Mouse (Mus musculus): ENCODE data around the gene Sf3b5. TPM values are rescaled to one million over a fixed set of nuclear protein-coding genes. Genes with fewer than 3 reads are reported as not detected.

The Sf3b5 gene
- polyA plus RNA-seq (2015; fragmentation: Nextera tagmentation; extraction: Ambion mirVana), result 22.5 and 25.3 TPM in 2 replicates

- no peak within 1 kb of the TSS for H3K9ac ChIP-seq (ENCODE audit: low read depth, low read length)
- no peak for ATAC-seq
- no peaks in the 10 kb centered on the region for H3K9me3 ChIP-seq (ENCODE audit: control insufficient read depth, low read length)
- WGBS, result 89% methylated on average over 3 of the region's 3 CpGs
- no peaks in the 10 kb centered on the region for H3K27me3 ChIP-seq (replicated peaks; ENCODE audit: control insufficient read depth, insufficient read depth, low read length)
- no peak within 1 kb of the TSS for H3K4me3 ChIP-seq (ENCODE audit: low read length)
- H3K4me1 ChIP-seq (ENCODE audit: control insufficient read depth, insufficient read depth, low read depth, low read length), result peaks cover 11% of the 10 kb centered on the region
- H3K4me2 ChIP-seq (ENCODE audit: low read length), result no peak within 1 kb of the TSS
- H3K27ac ChIP-seq (ENCODE audit: low read depth, low read length), result no peak within 1 kb of the TSS
- H3K36me3 ChIP-seq (ENCODE audit: control insufficient read depth, insufficient read depth, low read length), result no peaks in the 10 kb centered on the region
Observed at GRCm38 (mm10) chr10:13005043-13005442, at the start of gene Sf3b5. Sf3b5 (plus strand) TSS chr10:13005343.

DNA sequence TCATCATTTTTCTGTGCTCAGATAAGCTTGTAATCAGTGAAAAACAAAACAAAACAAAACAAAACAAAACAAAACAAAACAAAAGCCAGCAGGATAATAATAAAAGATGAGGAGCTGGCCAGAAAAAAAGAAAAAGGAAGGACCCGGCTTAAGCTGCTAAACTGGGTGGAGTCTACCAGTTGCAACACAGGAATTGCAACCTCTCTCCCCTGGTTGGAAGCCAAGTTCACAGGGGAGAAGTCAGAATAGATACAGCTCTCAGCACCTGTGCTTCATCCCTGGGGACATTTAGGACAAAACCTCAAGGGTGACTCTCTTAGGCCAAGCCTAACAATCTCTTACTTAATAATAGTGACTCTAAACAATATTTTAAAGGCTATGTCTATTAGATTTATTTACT is 49.3 kb upstream of the Sf3b5 start:
- H3K9me3 ChIP-seq (ENCODE audit: control insufficient read depth, low read length), result no peaks in the 10 kb centered on the region

GRCm38 (mm10) chr10:12957271-12957670 is 47.9 kb upstream of the Sf3b5 start:
- Histone ChIP-seq H3K4me3 (ENCODE audit: low read length) (no peak overlapping the region), H3K4me1 (ENCODE audit: control insufficient read depth, insufficient read depth, low read depth, low read length) (no peaks in the 10 kb centered on the region), H3K9ac (ENCODE audit: low read depth, low read length) (no peak overlapping the region), H3K36me3 (ENCODE audit: control insufficient read depth, insufficient read depth, low read length) (no peaks in the 10 kb centered on the region), H3K27ac (ENCODE audit: low read depth, low read length) (no peak overlapping the region), H3K9me3 (ENCODE audit: control insufficient read depth, low read length) (no peaks in the 10 kb centered on the region), H3K27me3 (replicated peaks; ENCODE audit: control insufficient read depth, insufficient read depth, low read length) (no peaks in the 10 kb centered on the region), H3K4me2 (ENCODE audit: low read length) (no peak overlapping the region)
- no peak for ATAC-seq
- 70% methylated on average over 4 of the region's 4 CpGs for WGBS

More for the DNA sequence above, 49.3 kb upstream of the Sf3b5 start:
- H3K9ac ChIP-seq (ENCODE audit: low read depth, low read length), result no peak overlapping the region
- 48% methylated on average over 1 of the region's 1 CpGs for WGBS
- H3K4me3 ChIP-seq (ENCODE audit: low read length), result no peak overlapping the region
- no peaks in the 10 kb centered on the region for H3K36me3 ChIP-seq (ENCODE audit: control insufficient read depth, insufficient read depth, low read length)
- no peak for ATAC-seq
- H3K27me3 ChIP-seq (replicated peaks; ENCODE audit: control insufficient read depth, insufficient read depth, low read length), result no peaks in the 10 kb centered on the region
- H3K4me2 ChIP-seq (ENCODE audit: low read length), result no peak overlapping the region
- H3K27ac ChIP-seq (ENCODE audit: low read depth, low read length), result no peak overlapping the region
- no peaks in the 10 kb centered on the region for H3K4me1 ChIP-seq (ENCODE audit: control insufficient read depth, insufficient read depth, low read depth, low read length)

DNA sequence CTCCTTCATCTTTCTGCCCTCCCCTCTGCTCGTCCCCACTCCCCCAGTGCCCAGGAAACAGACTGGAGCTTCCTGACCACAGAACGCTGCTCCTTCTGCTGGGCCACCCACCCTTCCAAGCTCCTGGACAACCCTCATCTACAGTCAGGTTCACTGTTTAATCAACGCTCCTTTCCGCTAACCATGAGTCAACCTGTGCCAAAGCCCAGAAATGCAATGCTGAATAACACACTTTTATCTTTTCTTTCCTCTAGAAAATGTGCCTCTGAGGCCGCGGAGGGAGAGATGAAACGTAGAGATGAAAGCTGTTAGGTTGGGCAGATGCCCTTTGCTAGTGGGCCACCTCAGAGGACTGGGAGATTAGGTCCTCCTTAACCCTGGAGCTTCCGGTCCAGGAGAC is 43.6 kb upstream of the Sf3b5 start:
- WGBS, result 89% methylated on average over 8 of the region's 8 CpGs
- Histone ChIP-seq H3K9ac (ENCODE audit: low read depth, low read length) (no peak overlapping the region), H3K4me3 (ENCODE audit: low read length) (no peak overlapping the region), H3K27me3 (replicated peaks; ENCODE audit: control insufficient read depth, insufficient read depth, low read length) (no peaks in the 10 kb centered on the region; the same call in 1 of the 2 replicates), H3K4me1 (ENCODE audit: control insufficient read depth, insufficient read depth, low read depth, low read length) (no peaks in the 10 kb centered on the region), H3K4me2 (ENCODE audit: low read length) (no peak overlapping the region), H3K9me3 (ENCODE audit: control insufficient read depth, low read length) (no peaks in the 10 kb centered on the region), H3K36me3 (ENCODE audit: control insufficient read depth, insufficient read depth, low read length) (no peaks in the 10 kb centered on the region), H3K27ac (ENCODE audit: low read depth, low read length) (no peak overlapping the region)
- no peak for ATAC-seq

DNA sequence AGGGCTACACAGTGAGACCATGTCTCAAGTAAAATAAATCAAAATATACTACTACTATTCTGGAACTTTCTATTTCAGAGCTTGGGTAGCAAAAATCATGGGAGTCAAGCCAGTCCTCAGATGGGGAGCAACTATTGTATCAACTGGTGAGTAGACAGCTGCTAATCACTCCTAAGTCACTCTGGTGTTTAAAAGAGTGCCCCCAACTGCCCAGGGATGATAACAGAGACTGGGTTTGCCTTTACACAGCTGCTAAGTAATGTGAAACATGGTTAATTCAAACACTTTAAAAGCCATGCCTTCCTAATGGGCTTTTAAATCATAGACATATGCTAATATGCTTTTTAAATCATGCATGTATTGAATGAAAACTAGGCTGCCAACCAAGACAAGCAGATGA is 42.9 kb upstream of the Sf3b5 start:
- H3K4me1 ChIP-seq (ENCODE audit: control insufficient read depth, insufficient read depth, low read depth, low read length), result no peaks in the 10 kb centered on the region
- H3K4me2 ChIP-seq (ENCODE audit: low read length), result no peak overlapping the region

DNA sequence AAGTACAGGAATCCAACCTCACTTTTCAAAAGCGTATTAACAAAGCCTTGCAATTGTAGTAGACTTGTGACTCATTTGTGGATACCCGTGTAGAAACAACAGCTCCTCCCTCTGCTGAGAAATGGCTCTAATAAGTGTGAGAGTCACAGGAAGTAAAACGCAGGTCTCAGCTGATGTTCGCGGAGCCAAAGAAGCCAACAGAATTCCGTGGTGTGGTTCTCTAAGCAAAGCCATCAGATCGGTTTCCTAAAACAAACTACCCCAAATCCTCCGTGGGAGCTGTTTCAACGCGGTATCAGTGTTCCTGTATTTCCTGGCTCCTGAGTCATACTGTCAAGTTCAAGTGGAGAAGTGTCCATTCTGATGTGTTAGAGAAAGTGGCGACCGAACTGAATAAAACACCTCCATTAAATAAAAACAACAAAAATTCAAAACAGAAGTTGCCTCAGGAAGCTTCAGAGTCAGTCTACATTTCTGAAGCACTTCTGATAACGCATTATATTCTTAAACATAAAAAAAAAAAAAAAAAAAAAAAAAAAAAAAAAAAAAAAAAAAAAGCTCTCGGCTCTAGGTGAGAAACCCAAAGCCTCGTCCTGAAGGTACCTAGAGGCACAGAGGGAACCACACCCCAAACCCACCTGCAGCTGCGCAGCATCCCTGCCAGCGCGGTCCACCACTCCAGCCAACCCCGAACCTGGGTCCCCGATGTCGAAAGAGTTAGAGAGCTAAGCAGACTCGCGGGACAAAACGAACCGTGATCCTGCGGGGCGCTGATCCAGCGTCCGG is 41.6 kb upstream of the Sf3b5 start:
- peak; percentile 73 for ATAC-seq

More for the DNA sequence above, 42.9 kb upstream of the Sf3b5 start:
- no peaks in the 10 kb centered on the region; the same call in 1 of the 2 replicates for H3K27me3 ChIP-seq (replicated peaks; ENCODE audit: control insufficient read depth, insufficient read depth, low read length)
- H3K36me3 ChIP-seq (ENCODE audit: control insufficient read depth, insufficient read depth, low read length), result no peaks in the 10 kb centered on the region
- no peak overlapping the region for H3K4me3 ChIP-seq (ENCODE audit: low read length)
- no peak for ATAC-seq
- no peak overlapping the region for H3K27ac ChIP-seq (ENCODE audit: low read depth, low read length)
- H3K9ac ChIP-seq (ENCODE audit: low read depth, low read length), result no peak overlapping the region
- H3K9me3 ChIP-seq (ENCODE audit: control insufficient read depth, low read length), result no peaks in the 10 kb centered on the region

GRCm38 (mm10) chr10:12964151-12965075 is 40.7 kb upstream of the Sf3b5 start, which contains the start of gene Stx11:
Stx11 (minus strand) TSS chr10:12964298.
- Histone ChIP-seq H3K9me3 (ENCODE audit: control insufficient read depth, low read length) (no peaks in the 10 kb centered on the region), H3K4me3 (ENCODE audit: low read length) (peak within 1 kb of the TSS; percentile 79), H3K36me3 (ENCODE audit: control insufficient read depth, insufficient read depth, low read length) (no peaks in the 10 kb centered on the region), H3K9ac (ENCODE audit: low read depth, low read length) (peak within 1 kb of the TSS; percentile 78), H3K4me2 (ENCODE audit: low read length) (peak within 1 kb of the TSS; percentile 95), H3K27ac (ENCODE audit: low read depth, low read length) (no peak within 1 kb of the TSS), H3K4me1 (ENCODE audit: control insufficient read depth, insufficient read depth, low read depth, low read length) (no peaks in the 10 kb centered on the region), H3K27me3 (replicated peaks; ENCODE audit: control insufficient read depth, insufficient read depth, low read length) (no peaks in the 10 kb centered on the region; the same call in 1 of the 2 replicates)
- ATAC-seq, result peak; percentile 88
- WGBS, result 3% methylated on average over 47 of the region's 56 CpGs

More for the DNA sequence above, 41.6 kb upstream of the Sf3b5 start:
- Histone ChIP-seq H3K4me2 (ENCODE audit: low read length) (peak overlapping the region; percentile 95), H3K9me3 (ENCODE audit: control insufficient read depth, low read length) (no peaks in the 10 kb centered on the region), H3K27ac (ENCODE audit: low read depth, low read length) (no peak overlapping the region), H3K4me3 (ENCODE audit: low read length) (peak overlapping the region; percentile 79), H3K27me3 (replicated peaks; ENCODE audit: control insufficient read depth, insufficient read depth, low read length) (no peaks in the 10 kb centered on the region; the same call in 1 of the 2 replicates), H3K36me3 (ENCODE audit: control insufficient read depth, insufficient read depth, low read length) (no peaks in the 10 kb centered on the region), H3K9ac (ENCODE audit: low read depth, low read length) (peak overlapping the region; percentile 78), H3K4me1 (ENCODE audit: control insufficient read depth, insufficient read depth, low read depth, low read length) (no peaks in the 10 kb centered on the region)
- 5% methylated on average over 29 of the region's 29 CpGs for WGBS

DNA sequence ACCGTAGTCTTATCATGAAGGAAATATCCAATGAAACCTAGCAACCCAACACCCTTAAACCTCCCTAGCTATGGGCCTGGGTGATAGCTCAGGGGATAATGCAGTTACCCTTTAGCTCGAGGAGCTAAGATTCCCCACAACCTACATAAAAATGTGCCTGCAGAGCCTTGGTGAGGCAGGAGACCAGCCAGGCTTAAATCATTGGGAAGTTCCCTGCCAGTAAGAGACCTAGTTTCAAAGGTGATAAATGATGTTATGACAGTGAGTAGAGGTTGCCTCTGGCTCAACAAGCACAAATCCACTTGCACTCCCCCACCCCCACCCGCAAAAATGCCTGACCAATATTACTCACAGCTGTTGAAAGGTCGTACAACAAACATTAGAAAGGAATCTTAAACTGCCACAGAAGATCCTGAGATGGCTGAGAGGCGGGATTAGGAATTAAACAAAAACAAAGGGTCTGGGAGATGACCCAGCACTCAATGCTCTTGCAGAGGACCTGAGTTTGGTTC is 39.4 kb upstream of the Sf3b5 start:
- Histone ChIP-seq H3K9me3 (ENCODE audit: control insufficient read depth, low read length) (no peaks in the 10 kb centered on the region), H3K27ac (ENCODE audit: low read depth, low read length) (no peak overlapping the region), H3K36me3 (ENCODE audit: control insufficient read depth, insufficient read depth, low read length) (no peaks in the 10 kb centered on the region), H3K4me3 (ENCODE audit: low read length) (no peak overlapping the region), H3K4me2 (ENCODE audit: low read length) (no peak overlapping the region), H3K4me1 (ENCODE audit: control insufficient read depth, insufficient read depth, low read depth, low read length) (no peaks in the 10 kb centered on the region), H3K27me3 (replicated peaks; ENCODE audit: control insufficient read depth, insufficient read depth, low read length) (no peaks in the 10 kb centered on the region; the same call in 1 of the 2 replicates), H3K9ac (ENCODE audit: low read depth, low read length) (no peak overlapping the region)
- WGBS, result 79% methylated on average over 5 of the region's 5 CpGs
- no peak for ATAC-seq

DNA sequence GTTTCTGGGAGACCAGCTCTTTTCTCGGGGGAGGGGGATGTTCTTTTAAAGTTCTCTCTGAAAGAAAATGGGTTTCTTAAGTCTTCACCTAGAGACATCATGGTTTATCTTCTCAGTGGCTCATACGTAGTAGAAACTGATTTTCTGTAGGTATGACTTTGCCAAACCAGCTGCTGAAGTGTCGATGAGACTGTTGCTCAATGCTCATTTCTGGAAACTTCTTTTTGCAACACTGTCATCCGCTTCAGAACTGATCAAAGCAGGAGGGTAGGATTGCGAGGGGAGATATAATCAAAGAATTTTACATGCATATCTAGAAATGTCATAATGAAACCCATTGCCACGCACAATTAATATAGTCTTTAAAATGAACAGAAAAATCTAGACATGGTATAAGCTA is 30.6 kb upstream of the Sf3b5 start:
- H3K4me1 ChIP-seq (ENCODE audit: control insufficient read depth, insufficient read depth, low read depth, low read length), result no peaks in the 10 kb centered on the region
- 91% methylated on average over 6 of the region's 6 CpGs for WGBS
- no peak overlapping the region for H3K4me2 ChIP-seq (ENCODE audit: low read length)
- no peaks in the 10 kb centered on the region for H3K9me3 ChIP-seq (ENCODE audit: control insufficient read depth, low read length)
- no peak overlapping the region for H3K27ac ChIP-seq (ENCODE audit: low read depth, low read length)
- no peaks in the 10 kb centered on the region for H3K27me3 ChIP-seq (replicated peaks; ENCODE audit: control insufficient read depth, insufficient read depth, low read length)
- no peak overlapping the region for H3K4me3 ChIP-seq (ENCODE audit: low read length)
- ATAC-seq, result no peak
- no peaks in the 10 kb centered on the region for H3K36me3 ChIP-seq (ENCODE audit: control insufficient read depth, insufficient read depth, low read length)
- H3K9ac ChIP-seq (ENCODE audit: low read depth, low read length), result no peak overlapping the region

Measured in hindbrain, embryonic 16.5 days (tissue).